Mouse (Mus musculus) hindbrain, postnatal 0 days (tissue): Measurements from ENCODE around the gene Gm10272. TPM values are rescaled to one million over a fixed set of nuclear protein-coding genes. Genes with fewer than 3 reads are reported as not detected.
"Not testable (repeated sequence)": the region's sequence is repeated elsewhere in the genome, so short reads cannot be mapped to it uniquely, and the experiment has no call there.

Experiments used
- ATAC-seq: fragments of 200-750 bp; cut with Nextera tagmentation; 2 replicates; pipeline ENCODE4 v1.8.0; 2017; ENCODE audit warnings: mild to moderate bottlenecking, moderate TSS enrichment, moderate library complexity
- DNase-seq: peaks from one replicate; pipeline ENCODE4 v3.0.0-alpha.2; 2015; ENCODE audit warnings: low spot score
- H3K27ac ChIP-seq: fragments of 300-500 bp; sonication (generic); 2 replicates; pipeline ENCODE4 v1.5.1; 2014; ENCODE audit warnings: mild to moderate bottlenecking
- H3K27me3 ChIP-seq: fragments of 300-500 bp; sonication (generic); 2 replicates; pipeline ENCODE4 v1.6.1; 2014; ENCODE audit warnings: low read length, mixed read lengths; ENCODE audit not compliant: insufficient read depth
- H3K36me3 ChIP-seq: fragments of 300-500 bp; sonication (generic); 2 replicates; pipeline ENCODE4 v1.6.1; 2014; ENCODE audit warnings: low read length, mixed read lengths; ENCODE audit not compliant: insufficient read depth
- H3K4me1 ChIP-seq: fragments of 300-500 bp; sonication (generic); 2 replicates; pipeline ENCODE4 v1.6.1; 2014; ENCODE audit warnings: antibody characterized with exemption, low read length, mixed read lengths; ENCODE audit not compliant: insufficient read depth
- H3K4me2 ChIP-seq: fragments of 300-500 bp; sonication (generic); 2 replicates; pipeline ENCODE4 v1.6.1; 2014; ENCODE audit warnings: low read depth, mild to moderate bottlenecking, low read length, moderate library complexity, mixed read lengths
- H3K4me3 ChIP-seq: fragments of 300-500 bp; sonication (generic); 2 replicates; pipeline ENCODE4 v1.5.1; 2014; ENCODE audit warnings: low read length
- H3K9ac ChIP-seq: fragments of 300-500 bp; sonication (generic); replicated peaks from 2 replicates; pipeline ENCODE4 v1.6.1; 2014; ENCODE audit warnings: mild to moderate bottlenecking, low read length, moderate library complexity, mixed read lengths
- H3K9me3 ChIP-seq: fragments of 300-500 bp; sonication (generic); 2 replicates; pipeline ENCODE4 v1.6.1; 2016; ENCODE audit warnings: low read length, mixed read lengths
- CTCF ChIP-seq: IDR thresholded peaks from 2 replicates; pipeline ENCODE4 v1.5.1; 2016; ENCODE audit warnings: antibody characterized with exemption, control low read depth, low read depth
- whole genome bisulfite sequencing: fragments of 180-500 bp; shearing (Covaris S2); extraction: QIAGEN DNeasy Blood & Tissue Kit; methylation state at CpG from one replicate; pipeline ENCODE4 v1.1.7; 2014; 5-methylcytosine and 5-hydroxymethylcytosine counted together
- polyA plus RNA-seq: library from polyadenylated mRNA; unstranded; fragments of >200 nt; fragmentation: Nextera tagmentation; extraction: Ambion mirVana; gene quantifications from 2 replicates; pipeline ENCODE4 v1.2.1, GENCODE M21; 2015
- total RNA-seq: library from RNA; depleted of rRNA; stranded (reverse); fragments of >200 nt; gene quantifications from 2 replicates; pipeline ENCODE4 v1.2.3, GENCODE M21; 2014

The Gm10272 gene
- total and polyA plus RNA-seq, 2 experiments from 2014 or later: not detected

DNA sequence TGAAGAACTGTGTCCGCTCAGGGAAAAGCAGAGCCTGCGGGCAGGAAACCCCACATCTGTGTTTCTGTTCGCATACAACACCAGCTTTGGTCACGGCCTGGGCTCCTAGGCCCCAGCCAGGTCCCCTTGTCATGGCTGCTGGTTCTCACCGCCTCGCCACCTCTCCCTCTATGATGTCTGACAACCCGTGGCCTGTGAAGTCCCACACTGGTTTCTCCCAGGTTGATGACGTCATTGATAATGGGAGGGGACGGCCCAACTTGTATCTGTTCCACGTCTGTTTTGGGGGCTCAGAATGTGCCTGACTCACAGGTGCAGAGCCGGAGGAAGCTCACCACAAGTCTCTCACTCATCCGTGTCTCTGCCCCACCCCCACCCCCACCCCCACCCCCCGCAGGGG is 32.7 kb upstream of the Gm10272 start:
- peaks cover 18% of the 10 kb centered on the region for H3K27me3 ChIP-seq
- H3K4me1 ChIP-seq: peaks cover 6% of the 10 kb centered on the region; the same call in 1 of the 2 replicates
- no peak overlapping the region for H3K9ac ChIP-seq
- DNase-seq: no peak
- no peaks in the 10 kb centered on the region for H3K9me3 ChIP-seq
- no peaks in the 10 kb centered on the region for H3K36me3 ChIP-seq
- WGBS: 65% methylated on average over 13 of the region's 13 CpGs
- no peak for ATAC-seq
- no peak overlapping the region for H3K4me3 ChIP-seq
- H3K4me2 ChIP-seq: no peak overlapping the region
- no peak overlapping the region for H3K27ac ChIP-seq
- TF ChIP-seq CTCF: no peak

DNA sequence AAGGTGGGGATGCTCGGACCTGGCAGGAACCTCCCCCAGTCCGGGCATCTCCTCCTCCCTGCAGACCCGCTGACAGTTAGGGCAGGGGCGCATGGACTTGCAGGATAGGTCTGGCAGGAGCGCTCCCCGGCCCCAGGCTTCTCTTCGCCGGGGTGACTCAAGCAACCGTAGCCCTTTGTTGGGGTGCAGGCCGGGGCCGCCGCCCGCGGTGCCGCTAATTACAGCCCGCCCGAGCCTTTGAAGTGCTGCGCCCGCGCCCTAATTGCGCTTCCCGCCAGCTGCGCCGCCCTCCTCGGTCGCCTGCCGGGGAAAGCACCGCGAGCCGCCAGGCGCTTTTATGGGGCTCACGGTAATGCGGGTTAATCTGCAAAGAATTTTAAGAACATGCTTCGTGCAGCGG is 28.9 kb upstream of the Gm10272 start:
- H3K4me2 ChIP-seq: peak overlapping the region; percentile 69
- H3K4me1 ChIP-seq: peaks cover 6% of the 10 kb centered on the region; the same call in 1 of the 2 replicates
- H3K27ac ChIP-seq: no peak overlapping the region
- no peaks in the 10 kb centered on the region for H3K9me3 ChIP-seq
- DNase-seq: no peak
- peak overlapping the region; percentile 35 for H3K4me3 ChIP-seq
- H3K9ac ChIP-seq: 0 out of 2 replicates have a peak overlapping the region, but pooled peaks have one; percentile 13
- TF ChIP-seq CTCF: no peak
- no peak for ATAC-seq
- peaks cover 18% of the 10 kb centered on the region for H3K27me3 ChIP-seq
- H3K36me3 ChIP-seq: no peaks in the 10 kb centered on the region
- under 1% methylated on average over 35 of the region's 35 CpGs for WGBS

DNA sequence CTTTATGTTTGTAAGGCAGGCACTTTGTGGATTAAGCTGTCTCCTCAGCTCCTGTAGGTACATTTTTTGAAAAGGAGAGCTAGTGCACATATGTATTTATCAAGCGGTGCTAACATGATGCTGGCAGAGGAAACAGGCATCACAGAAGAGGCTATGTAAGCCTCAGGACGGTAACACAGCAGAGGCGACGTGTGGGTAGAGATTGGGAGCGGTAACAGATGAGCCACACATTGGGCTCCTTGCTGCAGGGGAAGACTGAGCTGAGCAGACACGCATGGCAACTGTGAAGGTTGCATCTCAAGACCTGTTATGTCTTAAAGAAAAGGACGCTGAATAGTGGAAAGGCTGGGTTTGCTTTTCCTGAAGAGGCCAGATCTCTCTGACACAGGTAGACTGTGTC is 23.4 kb upstream of the Gm10272 start:
- ATAC-seq: no peak
- WGBS: 75% methylated on average over 7 of the region's 7 CpGs
- no peak for TF ChIP-seq CTCF

DNA sequence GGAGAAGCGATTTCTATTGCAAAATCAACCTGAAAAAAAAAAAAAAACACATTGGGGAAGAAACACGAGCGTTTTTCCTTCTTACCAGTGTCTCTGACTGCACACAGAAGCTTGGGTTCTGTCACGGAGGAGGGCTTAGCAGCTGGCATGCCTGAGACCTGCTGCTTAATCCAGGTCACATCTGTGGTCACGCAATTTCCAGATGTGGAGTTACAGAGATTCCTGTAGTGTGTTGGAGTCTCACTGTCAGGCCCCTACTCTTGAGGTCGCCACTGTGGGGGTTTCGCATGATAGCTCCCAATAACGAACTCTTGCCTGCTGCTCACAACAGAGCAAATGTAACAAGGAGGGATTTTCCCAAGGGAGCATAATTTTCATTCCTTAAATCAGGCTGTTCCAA is 22.2 kb upstream of the Gm10272 start:
- H3K27me3 ChIP-seq: 0 out of 2 replicates have a peak, but pooled peaks cover 3% of the 10 kb centered on the region
- no peak overlapping the region for H3K4me2 ChIP-seq
- no peak overlapping the region for H3K4me3 ChIP-seq
- no peak overlapping the region for H3K9ac ChIP-seq
- no peaks in the 10 kb centered on the region for H3K9me3 ChIP-seq
- TF ChIP-seq CTCF: no peak
- H3K27ac ChIP-seq: no peak overlapping the region
- DNase-seq (no peak), ATAC-seq (no peak)
- no peaks in the 10 kb centered on the region for H3K36me3 ChIP-seq
- no peaks in the 10 kb centered on the region for H3K4me1 ChIP-seq
- 40% methylated on average over 8 of the region's 8 CpGs for WGBS

More for the DNA sequence above, 23.4 kb upstream of the Gm10272 start:
- Histone ChIP-seq H3K4me3 (no peak overlapping the region), H3K27me3 (peaks cover 10% of the 10 kb centered on the region), H3K4me2 (no peak overlapping the region), H3K36me3 (no peaks in the 10 kb centered on the region), H3K4me1 (no peaks in the 10 kb centered on the region), H3K9me3 (no peaks in the 10 kb centered on the region), H3K27ac (no peak overlapping the region), H3K9ac (no peak overlapping the region)
- DNase-seq: no peak

DNA sequence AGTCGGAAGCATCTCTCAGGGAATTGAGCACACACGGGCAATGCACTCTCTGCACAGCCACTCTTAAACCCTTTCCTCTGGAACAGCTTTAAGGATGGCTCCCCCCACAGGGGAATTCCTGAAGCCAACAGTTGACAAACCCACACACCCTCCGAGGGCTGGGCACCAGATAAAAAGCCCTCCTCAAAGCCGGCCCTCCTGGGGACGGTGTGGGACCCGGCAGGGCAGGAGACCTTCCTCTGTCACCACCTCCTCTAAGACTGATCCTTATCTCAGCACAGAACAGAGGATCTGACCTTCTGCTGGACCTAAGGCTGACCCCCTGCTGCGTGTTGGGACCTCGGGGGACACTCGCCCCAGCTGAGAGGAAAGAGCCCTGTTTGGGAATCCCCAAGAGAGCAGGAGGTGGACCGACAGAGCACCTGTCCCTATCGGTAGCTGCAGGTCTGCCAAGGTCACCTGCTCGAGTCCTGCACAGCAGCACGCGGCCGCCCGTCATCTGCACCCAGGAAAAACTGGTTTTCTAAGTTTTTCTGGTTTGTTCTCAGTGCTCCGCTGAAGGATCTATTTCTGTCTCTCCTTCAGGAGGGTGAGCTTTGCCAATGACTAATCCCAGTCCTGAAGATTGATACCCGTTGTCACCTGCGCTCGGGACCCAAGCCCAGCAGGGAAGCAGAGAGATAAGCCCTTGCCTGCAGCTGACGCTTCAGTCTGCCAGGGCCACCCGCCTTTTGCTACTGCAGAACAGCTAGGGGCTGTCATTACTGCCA is 20.3 kb upstream of the Gm10272 start, which contains the start of gene Tspear:
Gene Tspear, plus strand, starts transcription at position 675 of the 770 bp plus-strand sequence.
- Histone ChIP-seq H3K9me3 (no peaks in the 10 kb centered on the region), H3K9ac (no peak within 1 kb of the TSS), H3K4me3 (no peak within 1 kb of the TSS), H3K4me1 (no peaks in the 10 kb centered on the region), H3K27ac (no peak within 1 kb of the TSS), H3K27me3 (0 out of 2 replicates have a peak, but pooled peaks cover 3% of the 10 kb centered on the region), H3K4me2 (no peak within 1 kb of the TSS), H3K36me3 (no peaks in the 10 kb centered on the region)
- WGBS: 9% methylated on average over 22 of the region's 22 CpGs
- TF ChIP-seq CTCF: no peak
- DNase-seq: no peak
- ATAC-seq: no peak

DNA sequence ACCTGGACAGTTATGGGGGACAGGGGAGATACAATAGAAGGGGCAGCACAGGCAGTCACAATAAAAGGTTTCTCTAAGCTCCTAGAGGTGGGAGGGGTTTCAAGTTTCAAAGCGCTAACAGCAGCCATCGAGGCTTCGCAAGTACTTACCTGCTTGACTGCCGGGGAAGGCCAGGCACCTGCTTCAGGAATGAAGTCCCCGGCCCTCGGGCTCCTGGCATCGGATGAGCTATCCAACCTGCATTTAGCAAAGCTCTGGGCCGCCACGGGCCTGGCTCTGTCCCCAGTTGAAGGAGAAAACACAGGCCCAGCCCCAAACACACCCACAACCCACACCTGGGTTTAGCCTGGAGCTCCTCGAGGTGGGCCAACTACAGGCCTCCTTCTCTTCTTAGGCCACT is 19.4 kb upstream of the Gm10272 start:
- no peaks in the 10 kb centered on the region for H3K36me3 ChIP-seq
- ATAC-seq (no peak), DNase-seq (no peak)
- H3K4me1 ChIP-seq: no peaks in the 10 kb centered on the region
- no peak overlapping the region for H3K4me2 ChIP-seq
- H3K27me3 ChIP-seq: 0 out of 2 replicates have a peak, but pooled peaks cover 3% of the 10 kb centered on the region
- no peaks in the 10 kb centered on the region for H3K9me3 ChIP-seq
- H3K4me3 ChIP-seq: no peak overlapping the region
- H3K9ac ChIP-seq: no peak overlapping the region
- H3K27ac ChIP-seq: no peak overlapping the region
- TF ChIP-seq CTCF: no peak
- WGBS: 33% methylated on average over 10 of the region's 10 CpGs

DNA sequence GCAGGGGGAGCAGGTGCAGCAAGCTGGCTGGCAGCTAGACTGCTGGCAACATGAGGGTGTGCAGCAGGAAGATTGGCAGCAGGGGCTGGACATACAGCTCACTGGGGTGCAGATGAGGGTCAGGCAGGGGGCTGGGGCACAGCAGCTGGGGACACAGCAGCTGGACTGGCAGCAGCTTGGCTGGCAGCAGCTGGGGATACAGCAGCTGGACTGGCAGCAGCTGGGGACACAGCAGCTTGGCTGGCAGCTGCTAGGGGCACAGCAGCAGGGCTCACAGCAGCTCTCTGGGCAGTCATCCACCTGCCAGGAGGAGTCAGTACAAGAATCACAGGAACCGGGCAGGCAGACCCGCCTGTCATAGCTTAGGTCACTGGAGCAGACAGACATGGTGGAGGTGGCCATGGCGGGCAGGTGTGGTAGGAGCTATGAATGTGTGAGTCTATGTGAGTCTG is 16.0 kb upstream of the Gm10272 start, which contains the start of gene Gm19402:
Gene Gm19402, minus strand, starts transcription at position 402 of the 452 bp plus-strand sequence.
- not testable (repeated sequence) for H3K9me3 ChIP-seq, H3K36me3 ChIP-seq, H3K4me1 ChIP-seq, H3K9ac ChIP-seq, H3K27me3 ChIP-seq, H3K4me2 ChIP-seq, DNase-seq, ATAC-seq, H3K4me3 ChIP-seq, H3K27ac ChIP-seq
- WGBS: 71% methylated on average over 3 of the region's 3 CpGs
